Mouse (Mus musculus) heart, embryonic 10.5 days (tissue): ENCODE measurements at regions not wholly inside any gene's neighbourhood (a gene's known extent, or its start where the extent isn't known, plus 50 kb on each side); places are given as distances from the start of the nearest gene placed in this dataset.

Source experiments
- DNase-seq: peaks from one replicate; pipeline ENCODE4 v3.0.0-alpha.2; 2017; ENCODE audit warnings: low spot score
- H3K27ac ChIP-seq: fragments of 300-500 bp; sonication (generic); 2 replicates; pipeline ENCODE4 v1.5.1; 2016; ENCODE audit warnings: mild to moderate bottlenecking
- H3K27me3 ChIP-seq: fragments of 300-500 bp; sonication (generic); 2 replicates; pipeline ENCODE4 v1.6.1; 2016; ENCODE audit warnings: mild to moderate bottlenecking; ENCODE audit not compliant: poor library complexity, insufficient read depth, severe bottlenecking
- H3K36me3 ChIP-seq: fragments of 300-500 bp; sonication (generic); 2 replicates; pipeline ENCODE4 v1.6.1; 2016; ENCODE audit warnings: mild to moderate bottlenecking, moderate library complexity
- H3K4me1 ChIP-seq: fragments of 300-500 bp; sonication (generic); 2 replicates; pipeline ENCODE4 v1.6.1; 2016; ENCODE audit warnings: mild to moderate bottlenecking
- H3K4me3 ChIP-seq: fragments of 300-500 bp; sonication (generic); 2 replicates; pipeline ENCODE4 v1.5.1; 2016; ENCODE audit warnings: mild to moderate bottlenecking, moderate library complexity
- H3K9me3 ChIP-seq: fragments of 300-500 bp; sonication (generic); 2 replicates; pipeline ENCODE4 v1.6.1; 2016; ENCODE audit warnings: mild to moderate bottlenecking, moderate library complexity
- WGBS: fragments of 180-500 bp; shearing (Covaris S2); methylation state at CpG from one replicate; pipeline ENCODE4 v1.1.7; 2016; 5-methylcytosine and 5-hydroxymethylcytosine counted together

- Histone ChIP-seq H3K9me3 (no peaks in the 10 kb centered on the region), H3K27ac (no peak overlapping the region), H3K4me1 (no peaks in the 10 kb centered on the region), H3K36me3 (no peaks in the 10 kb centered on the region), H3K27me3 (no peaks in the 10 kb centered on the region), H3K4me3 (no peak overlapping the region)
- 84% methylated on average over 6 of the region's 6 CpGs for WGBS
- no peak for DNase-seq
Measured at GRCm38 (mm10) chr3:38151821-38152220, 332.8 kb downstream of the Ankrd50 start.

- Histone ChIP-seq H3K9me3 (no peaks in the 10 kb centered on the region), H3K36me3 (no peaks in the 10 kb centered on the region), H3K27ac (no peak overlapping the region), H3K4me3 (no peak overlapping the region), H3K27me3 (no peaks in the 10 kb centered on the region), H3K4me1 (peaks cover 5% of the 10 kb centered on the region; the same call in 1 of the 2 replicates)
- WGBS = 78% methylated on average over 2 of the region's 2 CpGs
- no peak for DNase-seq
Measured at GRCm38 (mm10) chr3:38146663-38147062, 338.0 kb downstream of the Ankrd50 start.

DNA sequence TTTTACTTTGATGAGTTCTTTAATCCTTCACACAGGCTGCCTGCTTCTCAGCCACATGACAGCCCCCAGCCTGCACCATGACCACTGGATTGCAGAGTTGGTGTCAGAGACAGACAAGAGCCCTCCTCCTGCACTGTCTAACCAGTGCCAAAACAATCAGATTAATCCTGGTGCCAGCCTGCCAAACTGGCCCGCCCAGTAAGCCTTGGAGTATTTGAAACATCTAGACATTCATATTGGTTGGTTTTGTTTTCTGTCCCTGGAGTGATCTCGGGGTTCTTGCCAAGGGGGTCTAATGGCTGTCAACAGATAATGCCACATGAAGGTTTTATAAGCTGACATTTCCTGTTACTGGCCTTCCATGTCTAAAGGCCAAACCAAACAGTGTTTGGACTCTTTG is 339.2 kb downstream of the Ankrd50 start:
- no peak overlapping the region for H3K27ac ChIP-seq
- WGBS = 71% methylated on average over 2 of the region's 2 CpGs
- H3K36me3 ChIP-seq = no peaks in the 10 kb centered on the region
- peaks cover 5% of the 10 kb centered on the region; the same call in 1 of the 2 replicates for H3K4me1 ChIP-seq
- no peaks in the 10 kb centered on the region for H3K27me3 ChIP-seq
- no peak for DNase-seq
- H3K4me3 ChIP-seq = no peak overlapping the region
- H3K9me3 ChIP-seq = no peaks in the 10 kb centered on the region

- H3K4me1 ChIP-seq = peaks cover 5% of the 10 kb centered on the region; the same call in 1 of the 2 replicates
- no peak for DNase-seq
- H3K4me3 ChIP-seq = no peak overlapping the region
- no peaks in the 10 kb centered on the region for H3K27me3 ChIP-seq
- no peaks in the 10 kb centered on the region for H3K9me3 ChIP-seq
- no peak overlapping the region for H3K27ac ChIP-seq
- no peaks in the 10 kb centered on the region for H3K36me3 ChIP-seq
Measured at GRCm38 (mm10) chr3:38144650-38145049, 340.0 kb downstream of the Ankrd50 start.

GRCm38 (mm10) chr3:38143147-38143883 is 341.3 kb downstream of the Ankrd50 start:
- Histone ChIP-seq H3K4me3 (no peak overlapping the region), H3K4me1 (peaks cover 5% of the 10 kb centered on the region; the same call in 1 of the 2 replicates), H3K27ac (peak overlapping the region; percentile 29; the same call in 1 of the 2 replicates), H3K9me3 (no peaks in the 10 kb centered on the region), H3K27me3 (no peaks in the 10 kb centered on the region), H3K36me3 (no peaks in the 10 kb centered on the region)
- WGBS = 70% methylated on average over 11 of the region's 11 CpGs
- DNase-seq = no peak

DNA sequence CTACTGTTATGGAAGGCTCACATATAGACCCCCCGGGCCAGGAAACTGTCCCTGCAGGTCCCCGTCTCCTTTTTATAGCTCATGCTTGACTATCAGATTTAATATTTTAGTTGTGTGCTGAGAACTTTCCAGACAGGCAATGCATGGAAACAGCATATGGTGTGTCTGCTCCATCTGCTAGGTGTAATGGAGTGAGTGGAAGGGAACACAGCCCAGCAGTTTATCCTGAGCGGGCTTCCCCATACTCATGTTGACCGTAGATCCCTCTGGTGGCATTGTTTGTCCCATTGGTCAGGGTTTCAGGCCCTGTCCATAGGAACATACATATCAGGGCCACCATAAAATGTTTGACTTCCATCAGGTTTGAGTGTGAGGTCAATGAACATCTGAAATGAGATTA is 345.3 kb downstream of the Ankrd50 start:
- H3K27ac ChIP-seq = no peak overlapping the region
- no peak for DNase-seq
- no peaks in the 10 kb centered on the region for H3K27me3 ChIP-seq
- peaks cover 5% of the 10 kb centered on the region; the same call in 1 of the 2 replicates for H3K4me1 ChIP-seq
- no peak overlapping the region for H3K4me3 ChIP-seq
- no peaks in the 10 kb centered on the region for H3K36me3 ChIP-seq
- WGBS = 94% methylated on average over 4 of the region's 4 CpGs
- H3K9me3 ChIP-seq = no peaks in the 10 kb centered on the region

DNA sequence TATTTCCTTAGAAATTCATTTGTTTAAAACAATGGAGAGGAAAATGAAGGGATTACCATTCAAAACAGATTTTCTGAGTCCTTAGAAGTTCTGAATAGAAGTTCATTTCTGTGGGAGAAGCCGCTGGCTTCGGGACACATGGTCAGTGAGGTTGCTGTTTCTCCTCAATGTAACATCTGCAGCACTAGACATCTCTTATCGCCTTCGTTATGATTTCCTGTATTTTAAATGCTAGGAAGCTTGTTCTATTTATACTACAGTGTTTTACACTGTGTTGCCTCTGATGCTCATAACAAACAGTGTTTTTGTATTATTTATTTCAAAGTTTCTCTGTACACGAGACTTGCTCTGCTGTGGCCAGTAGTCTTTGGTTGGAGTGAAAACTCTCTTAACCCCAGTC is 346.6 kb downstream of the Ankrd50 start:
- H3K27me3 ChIP-seq = no peaks in the 10 kb centered on the region
- H3K9me3 ChIP-seq = no peaks in the 10 kb centered on the region
- no peaks in the 10 kb centered on the region for H3K36me3 ChIP-seq
- H3K4me3 ChIP-seq = no peak overlapping the region
- H3K4me1 ChIP-seq = 0 out of 2 replicates have a peak, but pooled peaks cover under 1% of the 10 kb centered on the region
- no peak for DNase-seq
- 73% methylated on average over 5 of the region's 5 CpGs for WGBS
- no peak overlapping the region for H3K27ac ChIP-seq

- WGBS = 90% methylated on average over 10 of the region's 10 CpGs
- no peaks in the 10 kb centered on the region for H3K36me3 ChIP-seq
- no peaks in the 10 kb centered on the region for H3K9me3 ChIP-seq
- DNase-seq = no peak
- no peak overlapping the region for H3K4me3 ChIP-seq
- no peaks in the 10 kb centered on the region for H3K4me1 ChIP-seq
- H3K27me3 ChIP-seq = no peaks in the 10 kb centered on the region
- H3K27ac ChIP-seq = no peak overlapping the region
Measured at GRCm38 (mm10) chr3:38135808-38136214, 348.8 kb downstream of the Ankrd50 start.

DNA sequence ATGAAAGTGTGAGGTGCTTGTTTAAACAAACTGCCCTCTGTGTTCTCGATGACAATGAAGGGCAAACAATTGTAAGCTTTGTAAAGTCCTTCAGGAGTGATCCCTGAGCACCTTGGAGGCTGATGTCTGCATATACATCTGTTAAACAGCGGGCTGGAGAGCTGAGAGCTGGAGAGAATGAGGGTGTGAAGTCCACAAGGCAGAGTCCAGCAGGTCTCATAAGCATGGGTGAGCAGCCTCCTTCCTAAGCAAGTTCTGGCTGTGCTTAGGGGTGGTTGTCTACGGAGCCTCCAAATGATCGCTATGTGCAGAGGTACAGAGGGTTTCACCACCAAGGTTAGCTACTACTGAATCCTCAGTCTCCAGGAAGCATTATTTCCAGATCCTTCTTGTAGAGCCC is 350.2 kb downstream of the Ankrd50 start:
- no peak overlapping the region for H3K27ac ChIP-seq
- H3K27me3 ChIP-seq = no peaks in the 10 kb centered on the region
- H3K4me1 ChIP-seq = no peaks in the 10 kb centered on the region
- H3K9me3 ChIP-seq = no peaks in the 10 kb centered on the region
- WGBS = 83% methylated on average over 4 of the region's 4 CpGs
- H3K4me3 ChIP-seq = no peak overlapping the region
- H3K36me3 ChIP-seq = no peaks in the 10 kb centered on the region
- DNase-seq = no peak

DNA sequence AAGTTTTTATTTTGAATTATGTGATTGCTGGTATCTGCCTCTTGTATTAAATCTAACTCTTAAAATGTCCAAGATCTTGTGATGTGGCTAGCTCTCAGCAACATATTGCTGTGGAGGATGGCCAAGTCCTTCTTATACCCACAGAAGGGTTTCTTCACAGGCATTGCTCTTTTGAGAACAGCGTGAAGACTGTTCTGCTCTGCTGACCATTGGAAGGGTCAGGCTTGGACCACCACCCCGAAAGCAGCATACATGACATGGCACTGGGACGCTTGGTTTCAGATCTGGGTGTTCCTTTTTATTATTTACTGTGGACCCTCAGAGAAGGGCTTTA is 352.8 kb downstream of the Ankrd50 start:
- no peak overlapping the region for H3K27ac ChIP-seq
- H3K9me3 ChIP-seq = no peaks in the 10 kb centered on the region
- no peak for DNase-seq
- no peak overlapping the region for H3K4me3 ChIP-seq
- no peaks in the 10 kb centered on the region for H3K4me1 ChIP-seq
- no peaks in the 10 kb centered on the region for H3K27me3 ChIP-seq
- no peaks in the 10 kb centered on the region for H3K36me3 ChIP-seq
- WGBS = 89% methylated on average over 3 of the region's 3 CpGs

DNA sequence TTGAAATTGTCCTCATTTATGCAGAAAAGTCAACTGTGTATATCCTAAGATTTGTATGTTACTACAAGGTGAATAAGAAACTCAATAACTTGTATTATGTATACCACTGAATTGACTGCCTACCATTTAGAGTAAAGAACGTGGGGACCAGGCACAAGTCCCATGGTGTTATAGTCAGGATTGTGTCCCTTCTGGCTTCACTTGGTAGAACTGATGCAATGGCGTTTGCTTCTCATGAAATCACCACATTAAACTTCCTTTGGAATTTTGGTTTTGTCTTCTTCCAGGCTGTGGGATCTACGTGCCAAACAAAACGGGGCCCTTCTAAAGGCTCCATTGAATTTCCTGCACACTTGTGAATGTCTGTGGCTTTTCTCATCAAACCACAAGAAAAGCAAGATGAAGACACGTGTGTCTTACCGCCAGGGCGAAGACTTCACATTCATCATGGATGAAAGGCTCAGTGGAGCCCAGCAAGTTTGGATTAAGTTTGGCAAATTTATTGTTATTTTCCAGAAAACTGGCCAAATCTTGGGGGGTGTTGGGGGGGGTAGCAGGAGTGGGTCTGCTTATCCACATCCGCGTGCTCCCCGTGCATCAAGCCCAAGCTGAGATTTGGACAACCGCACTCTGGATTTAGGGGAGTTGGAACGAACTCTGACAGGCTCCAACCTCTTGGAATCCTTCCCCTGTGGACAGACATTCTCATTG is 353.3 kb downstream of the Ankrd50 start:
- H3K9me3 ChIP-seq = no peaks in the 10 kb centered on the region
- no peaks in the 10 kb centered on the region for H3K27me3 ChIP-seq
- H3K4me3 ChIP-seq = no peak overlapping the region
- H3K27ac ChIP-seq = no peak overlapping the region
- 86% methylated on average over 12 of the region's 12 CpGs for WGBS
- H3K36me3 ChIP-seq = no peaks in the 10 kb centered on the region
- no peak for DNase-seq
- H3K4me1 ChIP-seq = no peaks in the 10 kb centered on the region

DNA sequence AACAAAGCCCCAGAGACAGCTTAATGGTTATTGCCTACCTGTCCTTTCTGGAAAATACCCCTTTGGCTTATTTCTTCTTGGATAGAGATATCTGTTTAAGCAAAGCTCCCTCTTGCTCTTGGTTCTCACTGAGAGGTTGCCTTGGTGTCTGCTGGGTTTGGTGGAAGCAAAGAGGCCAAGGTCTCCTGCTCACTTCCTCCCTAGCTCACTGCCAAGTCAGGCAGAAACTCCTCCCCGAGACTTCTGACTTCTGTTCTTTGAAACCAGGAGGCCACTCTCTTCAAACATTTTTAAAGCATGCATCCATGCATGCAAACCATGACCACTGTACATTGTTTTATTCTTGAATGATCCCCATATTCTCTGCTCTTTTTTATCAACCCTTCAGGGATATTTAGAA is 354.6 kb downstream of the Ankrd50 start:
- 83% methylated on average over 1 of the region's 1 CpGs for WGBS
- no peak overlapping the region for H3K4me3 ChIP-seq
- H3K27me3 ChIP-seq = no peaks in the 10 kb centered on the region
- no peak overlapping the region for H3K27ac ChIP-seq
- no peaks in the 10 kb centered on the region for H3K4me1 ChIP-seq
- no peak for DNase-seq
- H3K36me3 ChIP-seq = no peaks in the 10 kb centered on the region
- no peaks in the 10 kb centered on the region for H3K9me3 ChIP-seq

DNA sequence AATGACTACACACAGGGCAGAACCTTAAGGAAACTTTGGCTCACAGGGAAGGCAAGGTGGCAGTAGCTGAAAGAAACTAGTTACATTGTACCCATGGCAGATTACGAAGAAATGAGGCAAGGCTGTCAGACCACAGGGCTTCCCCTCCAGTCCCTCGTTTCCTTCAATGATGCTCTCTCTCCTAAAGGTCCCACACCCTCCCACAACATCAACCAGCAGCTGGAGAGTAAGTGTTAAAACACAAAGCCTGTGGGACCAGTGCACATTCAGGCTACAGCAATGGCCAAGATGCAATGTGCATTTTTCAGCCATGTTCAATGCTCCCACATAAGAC is 355.5 kb downstream of the Ankrd50 start:
- WGBS = 72% methylated on average over 2 of the region's 2 CpGs
- H3K27me3 ChIP-seq = no peaks in the 10 kb centered on the region
- H3K27ac ChIP-seq = no peak overlapping the region
- no peaks in the 10 kb centered on the region for H3K36me3 ChIP-seq
- no peaks in the 10 kb centered on the region for H3K4me1 ChIP-seq
- no peak for DNase-seq
- no peak overlapping the region for H3K4me3 ChIP-seq
- H3K9me3 ChIP-seq = no peaks in the 10 kb centered on the region
